Mouse (Mus musculus) heart, embryonic 12.5 days (tissue): ENCODE results near the gene Nbea. TPM values are rescaled to one million over a fixed set of nuclear protein-coding genes. Genes with fewer than 3 reads are reported as not detected.

Experiments used
- ATAC-seq: fragments of 200-750 bp; cut with Nextera tagmentation; 2 replicates; pipeline ENCODE4 v1.8.0; 2017; ENCODE audit warnings: moderate TSS enrichment, moderate library complexity; ENCODE audit not compliant: insufficient number of reproducible peaks, low FRiP score
- H3K27ac ChIP-seq: fragments of 300-500 bp; sonication (generic); 2 replicates; pipeline ENCODE4 v1.5.1; 2016; ENCODE audit warnings: mild to moderate bottlenecking, moderate library complexity; ENCODE audit not compliant: poor library complexity, severe bottlenecking
- H3K27me3 ChIP-seq: fragments of 300-500 bp; sonication (generic); replicated peaks from 2 replicates; pipeline ENCODE4 v1.6.1; 2016; ENCODE audit warnings: mild to moderate bottlenecking, moderate library complexity
- H3K36me3 ChIP-seq: fragments of 300-500 bp; sonication (generic); 2 replicates; pipeline ENCODE4 v1.6.1; 2016; ENCODE audit warnings: mild to moderate bottlenecking, moderate library complexity
- H3K4me1 ChIP-seq: fragments of 300-500 bp; sonication (generic); replicated peaks from 2 replicates; pipeline ENCODE4 v1.6.1; 2016; ENCODE audit warnings: mild to moderate bottlenecking
- H3K4me2 ChIP-seq: fragments of 300-500 bp; sonication (generic); 2 replicates; pipeline ENCODE4 v1.6.1; 2016; ENCODE audit warnings: mild to moderate bottlenecking, moderate library complexity
- H3K4me3 ChIP-seq: fragments of 300-500 bp; sonication (generic); 2 replicates; pipeline ENCODE4 v1.5.1; 2016; ENCODE audit warnings: mild to moderate bottlenecking
- H3K9ac ChIP-seq: fragments of 300-500 bp; sonication (generic); 2 replicates; pipeline ENCODE4 v1.6.1; 2016; ENCODE audit warnings: mild to moderate bottlenecking, moderate library complexity
- H3K9me3 ChIP-seq: fragments of 300-500 bp; sonication (generic); replicated peaks from 2 replicates; pipeline ENCODE4 v1.6.1; 2016; ENCODE audit warnings: mild to moderate bottlenecking, moderate library complexity
- WGBS: fragments of 180-500 bp; shearing (Covaris S2); methylation state at CpG from one replicate; pipeline ENCODE4 v1.1.7; 2016; 5-methylcytosine and 5-hydroxymethylcytosine counted together
- polyA plus RNA-seq: library from polyadenylated mRNA; unstranded; fragments of >200 nt; fragmentation: Nextera tagmentation; extraction: Ambion mirVana; gene quantifications from 2 replicates; pipeline ENCODE4 v1.2.1, GENCODE M21; 2016

Nbea gene
- polyA plus RNA-seq, 1 experiment from 2014 or later = 10.8 TPM

- WGBS = 80% methylated on average over 3 of the region's 3 CpGs
- H3K4me3 ChIP-seq = no peak overlapping the region
- H3K4me1 ChIP-seq = no peaks in the 10 kb centered on the region
- H3K36me3 ChIP-seq = peaks cover 7% of the 10 kb centered on the region
- H3K9ac ChIP-seq = no peak overlapping the region
- H3K27me3 ChIP-seq = no peaks in the 10 kb centered on the region
- no peak overlapping the region for H3K27ac ChIP-seq
- H3K4me2 ChIP-seq = no peak overlapping the region
- H3K9me3 ChIP-seq = peaks cover 4% of the 10 kb centered on the region
- no peak for ATAC-seq
These were observed 56.8 kb downstream of the Nbea start for GRCm38 (mm10) chr3:56126674-56127073.

GRCm38 (mm10) chr3:56116647-56117046 is 66.9 kb downstream of the Nbea start:
- H3K27me3 ChIP-seq = no peaks in the 10 kb centered on the region
- no peak overlapping the region for H3K4me2 ChIP-seq
- no peak overlapping the region for H3K9ac ChIP-seq
- no peak for ATAC-seq
- H3K27ac ChIP-seq = no peak overlapping the region
- no peak overlapping the region for H3K4me3 ChIP-seq
- 0 out of 2 replicates have a peak, but pooled peaks cover 3% of the 10 kb centered on the region for H3K9me3 ChIP-seq
- peaks cover 8% of the 10 kb centered on the region; the same call in 1 of the 2 replicates for H3K36me3 ChIP-seq
- no peaks in the 10 kb centered on the region for H3K4me1 ChIP-seq

- Histone ChIP-seq H3K27me3 (no peaks in the 10 kb centered on the region), H3K4me1 (peaks cover 3% of the 10 kb centered on the region; the same call in 1 of the 2 replicates), H3K9ac (no peak overlapping the region), H3K9me3 (no peaks in the 10 kb centered on the region), H3K36me3 (no peaks in the 10 kb centered on the region), H3K27ac (no peak overlapping the region), H3K4me2 (no peak overlapping the region), H3K4me3 (no peak overlapping the region)
- 77% methylated on average over 2 of the region's 2 CpGs for WGBS
- ATAC-seq = no peak
These were observed 75.4 kb downstream of the Nbea start for GRCm38 (mm10) chr3:56108101-56108500.

GRCm38 (mm10) chr3:56097105-56097504 is 86.4 kb downstream of the Nbea start:
- no peak for ATAC-seq
- Histone ChIP-seq H3K27me3 (no peaks in the 10 kb centered on the region), H3K9me3 (no peaks in the 10 kb centered on the region), H3K36me3 (no peaks in the 10 kb centered on the region), H3K4me2 (no peak overlapping the region), H3K27ac (0 out of 2 replicates have a peak overlapping the region, but pooled peaks have one; percentile 13), H3K4me3 (no peak overlapping the region), H3K9ac (no peak overlapping the region), H3K4me1 (peaks cover 7% of the 10 kb centered on the region; the same call in 1 of the 2 replicates)
- WGBS = 31% methylated on average over 5 of the region's 5 CpGs

GRCm38 (mm10) chr3:56079015-56079612 is 104.4 kb downstream of the Nbea start:
- WGBS = 90% methylated on average over 1 of the region's 1 CpGs

GRCm38 (mm10) chr3:56067849-56068248 is 115.7 kb downstream of the Nbea start:
- no peak overlapping the region for H3K4me2 ChIP-seq
- no peak for ATAC-seq

More at GRCm38 (mm10) chr3:56079015-56079612, 104.4 kb downstream of the Nbea start:
- ATAC-seq = no peak
- Histone ChIP-seq H3K27ac (no peak overlapping the region), H3K36me3 (peaks cover 2% of the 10 kb centered on the region; the same call in 1 of the 2 replicates), H3K4me3 (no peak overlapping the region), H3K27me3 (no peaks in the 10 kb centered on the region), H3K9me3 (no peaks in the 10 kb centered on the region), H3K4me1 (no peaks in the 10 kb centered on the region), H3K9ac (no peak overlapping the region), H3K4me2 (no peak overlapping the region)

GRCm38 (mm10) chr3:56066360-56067040 is 117.0 kb downstream of the Nbea start:
- WGBS = 54% methylated on average over 1 of the region's 1 CpGs
- Histone ChIP-seq H3K4me3 (no peak overlapping the region), H3K4me1 (peaks cover 12% of the 10 kb centered on the region), H3K27ac (no peak overlapping the region), H3K27me3 (no peaks in the 10 kb centered on the region), H3K4me2 (no peak overlapping the region), H3K9me3 (no peaks in the 10 kb centered on the region), H3K9ac (no peak overlapping the region), H3K36me3 (peaks cover 12% of the 10 kb centered on the region)
- ATAC-seq = no peak

More at GRCm38 (mm10) chr3:56067849-56068248, 115.7 kb downstream of the Nbea start:
- H3K36me3 ChIP-seq = peaks cover 12% of the 10 kb centered on the region
- peaks cover 12% of the 10 kb centered on the region for H3K4me1 ChIP-seq
- 73% methylated on average over 6 of the region's 6 CpGs for WGBS
- H3K9me3 ChIP-seq = no peaks in the 10 kb centered on the region
- H3K4me3 ChIP-seq = no peak overlapping the region
- no peak overlapping the region for H3K9ac ChIP-seq
- 0 out of 2 replicates have a peak overlapping the region, but pooled peaks have one; percentile 3 for H3K27ac ChIP-seq
- H3K27me3 ChIP-seq = no peaks in the 10 kb centered on the region

GRCm38 (mm10) chr3:56065234-56065633 is 118.3 kb downstream of the Nbea start:
- peaks cover 16% of the 10 kb centered on the region for H3K36me3 ChIP-seq
- H3K9ac ChIP-seq = no peak overlapping the region
- H3K4me2 ChIP-seq = no peak overlapping the region
- 66% methylated on average over 4 of the region's 4 CpGs for WGBS
- H3K4me3 ChIP-seq = no peak overlapping the region
- no peak for ATAC-seq
- H3K9me3 ChIP-seq = no peaks in the 10 kb centered on the region
- no peak overlapping the region for H3K27ac ChIP-seq
- H3K27me3 ChIP-seq = no peaks in the 10 kb centered on the region
- peaks cover 12% of the 10 kb centered on the region for H3K4me1 ChIP-seq

GRCm38 (mm10) chr3:56045659-56046336 is 137.7 kb downstream of the Nbea start:
- Histone ChIP-seq H3K36me3 (0 out of 2 replicates have a peak, but pooled peaks cover 3% of the 10 kb centered on the region), H3K27me3 (no peaks in the 10 kb centered on the region), H3K4me2 (no peak overlapping the region), H3K4me3 (no peak overlapping the region), H3K4me1 (no peaks in the 10 kb centered on the region), H3K9me3 (no peaks in the 10 kb centered on the region), H3K27ac (no peak overlapping the region), H3K9ac (no peak overlapping the region)
- ATAC-seq = no peak
- WGBS = 77% methylated on average over 5 of the region's 5 CpGs

- 0 out of 2 replicates have a peak, but pooled peaks cover 3% of the 10 kb centered on the region for H3K36me3 ChIP-seq
- no peak overlapping the region for H3K27ac ChIP-seq
- H3K4me3 ChIP-seq = no peak overlapping the region
- H3K4me2 ChIP-seq = no peak overlapping the region
- no peak overlapping the region for H3K9ac ChIP-seq
- H3K9me3 ChIP-seq = no peaks in the 10 kb centered on the region
- H3K4me1 ChIP-seq = no peaks in the 10 kb centered on the region
- no peaks in the 10 kb centered on the region for H3K27me3 ChIP-seq
- 74% methylated on average over 1 of the region's 1 CpGs for WGBS
- no peak for ATAC-seq
These were observed 140.4 kb downstream of the Nbea start for GRCm38 (mm10) chr3:56043091-56043490.

GRCm38 (mm10) chr3:56039494-56039893 is 144.0 kb downstream of the Nbea start:
- Histone ChIP-seq H3K9ac (no peak overlapping the region), H3K27me3 (no peaks in the 10 kb centered on the region), H3K36me3 (no peaks in the 10 kb centered on the region), H3K4me1 (no peaks in the 10 kb centered on the region), H3K27ac (no peak overlapping the region), H3K9me3 (no peaks in the 10 kb centered on the region), H3K4me2 (no peak overlapping the region), H3K4me3 (no peak overlapping the region)
- 66% methylated on average over 1 of the region's 1 CpGs for WGBS
- no peak for ATAC-seq
